Mouse (Mus musculus) ES-E14 (cell line): ENCODE measurements around the gene Sv2c. TPM values are rescaled to one million over a fixed set of nuclear protein-coding genes. Genes with fewer than 3 reads are reported as not detected.
"Not testable (repeated sequence)": the region's sequence is repeated elsewhere in the genome, so short reads cannot be mapped to it uniquely, and the experiment has no call there.

ENCODE experiments used
- DNase-seq: peaks from one replicate; pipeline ENCODE4 v3.0.0-alpha.2; 2013; ENCODE audit warnings: low read depth, low spot score
- H3K27ac ChIP-seq: 2 replicates; pipeline ENCODE4 v1.5.1; 2012; ENCODE audit warnings: low read depth, mild to moderate bottlenecking, low read length, moderate library complexity, mixed read lengths; ENCODE audit not compliant: poor library complexity, insufficient read depth, severe bottlenecking
- H3K36me3 ChIP-seq: 2 replicates; pipeline ENCODE4 v1.6.1; 2012; ENCODE audit warnings: mild to moderate bottlenecking, low read length, moderate library complexity, mixed read lengths; ENCODE audit not compliant: control insufficient read depth, poor library complexity, insufficient read depth, severe bottlenecking
- H3K4me1 ChIP-seq, 2 experiments: fragments of 150-350 bp in 1 of 2; sonication (generic) in 1 of 2; 2 replicates each; pipeline ENCODE4 v1.6.1; 2012; ENCODE audit warnings: low read length in 2 of 2, mild to moderate bottlenecking in 1 of 2, mixed read lengths in 1 of 2; ENCODE audit not compliant: control insufficient read depth in 2 of 2, insufficient read depth in 2 of 2, poor library complexity in 1 of 2
- H3K4me3 ChIP-seq, 2 experiments: fragments of 150-350 bp in 1 of 2; sonication (generic) in 1 of 2; 2 replicates each; pipeline ENCODE4 v1.5.1; 2012; ENCODE audit warnings: low read length in 2 of 2, low read depth in 1 of 2, mild to moderate bottlenecking in 1 of 2, mixed read lengths in 1 of 2; ENCODE audit not compliant: insufficient read depth in 1 of 2, poor library complexity in 1 of 2, severe bottlenecking in 1 of 2
- H3K9ac ChIP-seq: 2 replicates; pipeline ENCODE4 v1.6.1; 2012; ENCODE audit warnings: low read depth, mild to moderate bottlenecking, low read length, mixed read lengths; ENCODE audit not compliant: poor library complexity, insufficient read depth, severe bottlenecking
- H3K9me3 ChIP-seq: fragments of 150-350 bp; sonication (generic); 2 replicates; pipeline ENCODE4 v1.6.1; 2012; ENCODE audit warnings: low read depth, mild to moderate bottlenecking, low read length; ENCODE audit not compliant: control insufficient read depth, insufficient read depth
- CHD2 ChIP-seq: IDR thresholded peaks from 2 replicates; pipeline ENCODE4 v1.6.1; 2014; ENCODE audit warnings: mild to moderate bottlenecking, low read depth, low read length, inconsistent platforms
- HCFC1 ChIP-seq: IDR thresholded peaks from 2 replicates; pipeline ENCODE4 v1.6.1; 2012; ENCODE audit warnings: low read length, inconsistent platforms, borderline replicate concordance; ENCODE audit not compliant: insufficient read depth
- MAFK ChIP-seq: IDR thresholded peaks from 2 replicates; pipeline ENCODE4 v1.6.1; 2014; ENCODE audit warnings: mild to moderate bottlenecking, low read depth, low read length, inconsistent platforms; ENCODE audit not compliant: insufficient read depth
- ZC3H11A ChIP-seq: IDR thresholded peaks from 2 replicates; pipeline ENCODE4 v1.6.1; 2012; ENCODE audit warnings: low read depth, mild to moderate bottlenecking, inconsistent platforms, low read length, borderline replicate concordance
- ZNF384 ChIP-seq: IDR thresholded peaks from 2 replicates; pipeline ENCODE4 v1.6.1; 2012; ENCODE audit warnings: low read depth, low read length, inconsistent platforms
- in situ Hi-C, 2 experiments: fragments of 600-800 bp; cut with MboI; formaldehyde crosslinking; loops; one replicate each; pipeline ENCODE4 v1.15.1; 2025; ENCODE audit warnings: low sequenced_read_pairs in 2 of 2, inconsistent platforms in 1 of 2; ENCODE audit not compliant: unreplicated experiment in 2 of 2
- total RNA-seq: library from RNA; depleted of rRNA; stranded (reverse); fragments of 300-350 nt; gene quantifications from 2 replicates; pipeline ENCODE4 v1.2.3, GENCODE M21; 2012

Gene Sv2c
- total RNA-seq, 1 experiment: 0.89 TPM

GRCm38 (mm10) chr13:96110767-96111166 lies 21.6 kb downstream of the Sv2c start:
- H3K9me3 ChIP-seq: no peaks in the 10 kb centered on the region
- DNase-seq: no peak
- H3K4me1 ChIP-seq: no peaks in the 10 kb centered on the region
- no peak overlapping the region for H3K27ac ChIP-seq
- H3K36me3 ChIP-seq: no peaks in the 10 kb centered on the region
- no peak overlapping the region for H3K9ac ChIP-seq
- in situ Hi-C loops: no loop called here
- no peak overlapping the region for H3K4me3 ChIP-seq
- TF ChIP-seq HCFC1 (no peak), CHD2 (no peak)

DNA sequence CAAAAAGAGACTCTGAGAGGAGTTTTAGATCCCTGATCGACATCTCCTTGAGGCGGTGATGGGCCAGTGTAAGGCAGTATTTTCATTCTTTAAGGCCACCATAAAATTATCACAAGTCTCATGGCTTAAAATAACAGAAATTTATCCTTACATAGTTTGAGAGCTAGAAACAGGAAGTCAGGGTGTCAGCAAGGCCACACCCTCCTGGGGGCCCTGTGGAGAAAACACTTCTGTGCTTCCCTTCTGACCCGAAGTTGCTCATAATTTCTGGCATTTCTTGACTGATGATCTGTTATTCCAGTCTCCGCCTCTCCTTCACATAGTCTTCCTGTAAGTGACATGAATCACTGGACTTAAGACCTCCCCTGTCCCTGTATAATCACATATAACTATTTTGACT lies 26.0 kb downstream of the Sv2c start:
- TF ChIP-seq ZNF384 (no peak), MAFK (no peak), HCFC1 (no peak), CHD2 (no peak), ZC3H11A (no peak)
- Histone ChIP-seq H3K4me1 (no peaks in the 10 kb centered on the region), H3K9ac (no peak overlapping the region), H3K4me3 (no peak overlapping the region), H3K36me3 (no peaks in the 10 kb centered on the region), H3K9me3 (no peaks in the 10 kb centered on the region), H3K27ac (no peak overlapping the region)
- in situ Hi-C loops: no loop called here
- no peak for DNase-seq

DNA sequence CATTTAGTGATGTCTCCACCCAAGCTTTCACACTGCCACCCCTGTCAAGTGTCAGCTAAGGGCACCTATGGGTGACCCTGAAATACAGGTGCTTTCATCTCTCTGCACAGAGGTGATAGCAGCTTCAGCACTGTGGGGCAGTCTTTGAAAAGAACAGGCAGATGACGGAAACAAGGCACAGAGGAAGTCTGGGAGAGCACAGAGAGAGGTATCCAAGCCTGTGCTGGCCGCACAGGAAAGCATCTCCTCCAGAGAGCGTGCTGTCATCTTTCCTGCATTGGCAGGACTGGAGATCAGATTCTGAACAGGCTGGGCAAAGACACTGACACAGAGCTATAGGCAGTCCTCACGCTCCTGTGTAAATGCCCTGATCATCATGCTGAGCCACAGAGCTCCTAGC lies 41.4 kb downstream of the Sv2c start:
- Histone ChIP-seq H3K9me3 (no peaks in the 10 kb centered on the region), H3K36me3 (no peaks in the 10 kb centered on the region), H3K4me1 (no peaks in the 10 kb centered on the region; a peak in 1 of 4 replicates), H3K27ac (no peak overlapping the region), H3K4me3 (no peak overlapping the region), H3K9ac (no peak overlapping the region)
- no peak for TF ChIP-seq MAFK
- no peak for TF ChIP-seq ZNF384
- TF ChIP-seq ZC3H11A: no peak
- no peak for TF ChIP-seq CHD2
- no peak for DNase-seq
- in situ Hi-C loops: no loop called here

DNA sequence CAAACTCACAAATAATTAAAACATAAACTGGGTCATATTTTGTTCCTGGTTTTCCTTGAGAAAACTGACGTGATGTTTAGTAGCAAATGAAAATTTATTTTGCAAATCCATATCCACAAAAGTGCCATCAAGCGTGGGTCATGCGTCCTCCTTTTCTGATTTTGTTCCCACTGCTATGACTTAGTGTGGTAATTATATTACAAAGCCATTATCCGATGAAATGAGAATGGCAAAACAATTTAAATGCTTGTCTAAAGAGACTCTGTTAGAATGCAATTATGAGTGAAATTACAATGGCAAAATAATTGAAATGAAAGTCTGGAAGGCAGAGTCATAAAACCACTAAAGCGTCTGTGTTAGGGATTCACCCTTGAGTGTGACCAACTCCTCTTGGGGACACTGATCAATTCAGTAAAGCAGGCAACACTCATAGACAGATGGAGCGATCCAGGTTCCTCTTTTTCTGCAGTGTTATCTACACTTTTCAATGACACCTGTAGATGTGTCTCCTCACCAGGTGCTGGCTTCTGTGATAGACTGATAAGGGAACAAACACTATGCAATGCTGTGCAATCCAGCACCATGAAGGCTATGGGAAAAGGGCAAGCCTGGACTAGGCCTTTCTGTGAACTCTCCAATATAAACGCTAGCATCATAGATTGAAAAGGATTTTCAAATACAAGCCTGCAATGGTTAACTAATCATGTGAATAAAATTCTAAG lies 46.6 kb downstream of the Sv2c start:
- in situ Hi-C loops: no loop called here

GRCm38 (mm10) chr13:96081754-96082153 lies 50.6 kb downstream of the Sv2c start, which contains the start of gene Gm17190:
Gene Gm17190, plus strand, starts transcription at chr13:96082054.
- H3K4me3 ChIP-seq, H3K9me3 ChIP-seq, H3K27ac ChIP-seq, DNase-seq, H3K36me3 ChIP-seq, in situ Hi-C loops, H3K9ac ChIP-seq, H3K4me1 ChIP-seq: not testable (repeated sequence)

More for the DNA sequence above, 46.6 kb downstream of the Sv2c start:
- Histone ChIP-seq H3K27ac (no peak overlapping the region), H3K9me3 (no peaks in the 10 kb centered on the region), H3K4me3 (no peak overlapping the region), H3K4me1 (no peaks in the 10 kb centered on the region; a peak in 1 of 4 replicates), H3K9ac (no peak overlapping the region), H3K36me3 (no peaks in the 10 kb centered on the region)
- DNase-seq: no peak
- TF ChIP-seq HCFC1 (no peak), ZC3H11A (no peak), MAFK (no peak), ZNF384 (no peak), CHD2 (no peak)

DNA sequence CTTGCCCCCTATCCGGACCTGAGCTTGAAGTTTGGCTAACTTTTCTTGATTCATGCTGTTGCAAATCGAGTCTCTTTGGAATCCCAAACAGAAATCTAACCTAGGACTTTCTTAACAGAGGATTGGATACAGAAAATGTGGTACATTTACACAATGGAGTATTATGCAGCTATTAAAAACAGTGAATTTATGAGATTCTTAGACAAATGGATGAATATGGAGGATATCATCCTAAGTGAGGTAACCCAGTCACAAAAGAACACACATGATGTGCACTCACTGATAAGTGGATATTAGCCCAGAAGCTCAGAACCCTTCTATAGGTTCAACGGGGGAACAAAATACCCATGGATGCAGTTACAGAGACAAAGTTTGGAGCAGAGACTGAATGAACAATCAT lies 51.1 kb downstream of the Sv2c start, which contains the start of gene Gm20075:
Gene Gm20075 (minus strand): TSS at position 101 of the 400 bp plus-strand sequence.
- in situ Hi-C loops: not testable (repeated sequence)

More for the DNA sequence above, 51.1 kb downstream of the Sv2c start, which contains the start of gene Gm20075:
- not testable (repeated sequence) for H3K4me3 ChIP-seq, DNase-seq, H3K9me3 ChIP-seq, H3K4me1 ChIP-seq, H3K36me3 ChIP-seq, H3K27ac ChIP-seq, H3K9ac ChIP-seq
